ENCODE assay signal across 17 mouse cellular contexts in the genomic region with DNA sequence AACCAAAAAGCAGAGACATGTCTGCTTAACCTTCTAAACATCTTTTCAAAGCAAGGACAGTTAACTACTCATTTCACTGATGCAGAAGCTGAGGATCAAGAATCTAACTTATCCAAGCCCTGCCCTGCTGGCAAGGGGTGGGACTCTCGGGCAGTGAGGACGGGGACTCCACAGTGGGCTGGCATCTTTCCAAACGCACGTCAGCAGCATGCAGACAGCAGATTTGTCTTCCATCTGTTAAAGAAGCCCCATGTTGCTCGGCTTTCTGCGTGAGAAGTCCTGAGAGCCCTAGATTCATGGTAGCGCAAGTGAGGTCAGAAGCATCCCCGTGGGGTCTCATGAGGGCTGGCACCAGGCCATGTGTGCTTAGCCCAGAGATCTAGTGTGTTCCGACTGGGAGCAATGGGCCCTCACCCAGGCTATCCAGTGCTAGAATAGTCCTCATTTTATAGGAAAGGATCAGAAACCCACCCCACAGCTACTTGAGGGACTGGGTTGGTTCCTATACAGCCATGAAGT.
A peak's percentile ranks its signal among the peaks of the same experiment; 100 is the strongest.
DNase-seq lines count a peak whose midpoint lies in the region; ATAC-seq and TF ChIP-seq lines count a peak whose summit lies in the region.
"Had no signal": no experiment of that assay in that cellular context is flagged by ENCODE, and none has a peak within 500 bp of the region (broad histone marks: within the 10 kb centered on the region; RNA-seq: fewer than 3 reads in every experiment).

No protein-coding gene starts in this region.

- TF ChIP-seq CTCF in brain, embryonic 14.5 days (IDR thresholded peaks at IDR 0.05; ENCODE audit: borderline replicate concordance, extremely low read depth, insufficient read depth, insufficient read length): no peak
- TF ChIP-seq CTCF in hindbrain, postnatal 0 days (IDR thresholded peaks at IDR 0.05; ENCODE audit: low read depth): no peak; the same call in 1 of the 2 replicates

- H3K4me3 ChIP-seq in hindbrain, postnatal 0 days (ENCODE audit: low read length): no peak overlapping the region
- H3K4me3 ChIP-seq: lung, embryonic 15.5 days; midbrain, embryonic 10.5 days; neural tube, embryonic 12.5 days had no signal

- no peaks in the 10 kb centered on the region for H3K36me3 ChIP-seq in hindbrain, postnatal 0 days (ENCODE audit: insufficient read depth, low read length)
- H3K36me3 ChIP-seq: lung, embryonic 15.5 days; midbrain, embryonic 10.5 days; neural tube, embryonic 12.5 days had no signal

- H3K4me1 ChIP-seq in hindbrain, postnatal 0 days (ENCODE audit: insufficient read depth, low read length): peaks cover 15% of the 10 kb centered on the region; the same call in 1 of the 2 replicates

- H3K9me3 ChIP-seq in hindbrain, postnatal 0 days (ENCODE audit: low read length): no peaks in the 10 kb centered on the region
- H3K9me3 ChIP-seq: lung, embryonic 15.5 days; midbrain, embryonic 10.5 days; neural tube, embryonic 12.5 days had no signal

- intact Hi-C loops in left cerebral cortex, postnatal 4 days (cut with DNase I): no loop called here
- intact Hi-C loops in left cerebral cortex, postnatal 25 days (cut with DNase I): no loop called here

- no peak for TF ChIP-seq POLR2A in brain, embryonic 14.5 days (IDR thresholded peaks at IDR 0.05; ENCODE audit: borderline replicate concordance, extremely low read depth, insufficient read depth, insufficient read length, poor library complexity, severe bottlenecking)

- H3K27me3 ChIP-seq in hindbrain, postnatal 0 days (ENCODE audit: insufficient read depth, low read length): peaks cover 4% of the 10 kb centered on the region; the same call in 1 of the 2 replicates

- no peak overlapping the region for H3K27ac ChIP-seq in hindbrain, postnatal 0 days
- H3K27ac ChIP-seq: lung, embryonic 15.5 days; neural tube, embryonic 12.5 days; stomach, postnatal 0 days had no signal

- ATAC-seq in hindbrain, postnatal 0 days: peak; percentile 76
- no peak for ATAC-seq in erythroblast, adult 5-6 weeks (replicated peaks; ENCODE audit: low FRiP score, poor library complexity, severe bottlenecking)
- ATAC-seq: CD4-positive, CD25-positive, alpha-beta regulatory T cell, adult 4 months had no signal

- DNase-seq in left cerebral cortex, postnatal 4 days: peak; percentile 94
- DNase-seq in left cerebral cortex, postnatal 25 days (ENCODE audit: low spot score in 2 of 2): no peak
- DNase-seq in brain, embryonic 14.5 days (ENCODE audit: low read depth): peak; percentile 92
- DNase-seq in cerebellum, adult 9-10 months: peak; percentile 63
- DNase-seq in hindbrain, postnatal 0 days (ENCODE audit: low spot score): peak; percentile 88
- DNase-seq in thymus, postnatal 4 days: no peak
- no peak for DNase-seq in spleen, postnatal 10 days (ENCODE audit: low spot score in 2 of 2)
- DNase-seq: adrenal gland, adult 8-10 months; heart, postnatal 14 days; kidney, adult 11 months; layer of hippocampus, adult 9-11 months had no signal

- H3K4me2 ChIP-seq in hindbrain, postnatal 0 days (ENCODE audit: low read depth, low read length): no peak overlapping the region
- H3K4me2 ChIP-seq: lung, embryonic 15.5 days; neural tube, embryonic 12.5 days had no signal

- WGBS in hindbrain, postnatal 0 days: 12% methylated on average over 9 of the region's 9 CpGs

- no peak overlapping the region for H3K9ac ChIP-seq in hindbrain, postnatal 0 days (replicated peaks; ENCODE audit: low read length)
- H3K9ac ChIP-seq: lung, embryonic 15.5 days; neural tube, embryonic 12.5 days had no signal

Comparison
In these comparisons a context has a peak if more than half of its experiments do, and no peak if none do; other contexts are left out.
1. DNase-seq: peak in left cerebral cortex, postnatal 4 days (single experiment), brain, embryonic 14.5 days (single experiment), cerebellum, adult 9-10 months (single experiment) and hindbrain, postnatal 0 days (single experiment); none in left cerebral cortex, postnatal 25 days (0 of 2), thymus, postnatal 4 days (single experiment) and spleen, postnatal 10 days (0 of 2).